Mouse (Mus musculus): Measurements from ENCODE around the gene Agt. TPM values are rescaled to one million over a fixed set of nuclear protein-coding genes. Genes with fewer than 3 reads are reported as not detected.

The Agt gene
- total and polyA plus RNA-seq, 3 experiments, result not detected

- Histone ChIP-seq H3K36me3 (replicated peaks in 1 of 2; ENCODE audit: control insufficient read depth in 1 of 2, insufficient read depth in 1 of 2, low read length in 1 of 2) (no peaks in the 10 kb centered on the region), H3K9ac (ENCODE audit: insufficient read depth, low read depth) (no peak overlapping the region), H3K27ac (ENCODE audit: insufficient read depth, low read depth) (no peak overlapping the region), H3K4me1 (ENCODE audit: control insufficient read depth in 1 of 2, insufficient read depth in 2 of 2) (peaks cover 0 to 6% of the 10 kb centered on the region in 2 experiments; a peak in 1 of 4 replicates), H3K79me2 (replicated peaks; ENCODE audit: control insufficient read depth, extremely low read depth, insufficient read depth, poor library complexity, severe bottlenecking) (no peaks in the 10 kb centered on the region), H3K9me3 (replicated peaks; ENCODE audit: low read length) (no peaks in the 10 kb centered on the region), H3K4me3 (replicated peaks in 1 of 3; ENCODE audit: low read depth in 2 of 3, low read length in 2 of 3, poor library complexity in 1 of 3) (no peak overlapping the region), H3K4me2 (ENCODE audit: insufficient read depth, low read depth, poor library complexity, severe bottlenecking) (no peak overlapping the region), H3K27me3 (replicated peaks) (peaks cover 59% of the 10 kb centered on the region)
- no peak for TF ChIP-seq ZNF384 (IDR thresholded peaks at IDR 0.05; ENCODE audit: low read depth, low read length)
- peak in 1 of 2 experiments; percentile 42; a peak in 2 of 4 replicates for TF ChIP-seq CTCF (conservative IDR thresholded peaks at IDR 0.05 in 1 of 2, IDR thresholded peaks at IDR 0.05 in 1 of 2; ENCODE audit: low read depth in 2 of 2, low read length in 2 of 2)
- peak; percentile 42 for TF ChIP-seq RAD21 (IDR thresholded peaks at IDR 0.05; ENCODE audit: low read depth, low read length)
- no peak for TF ChIP-seq CHD2 (IDR thresholded peaks at IDR 0.05; ENCODE audit: low read length)
- no peak for TF ChIP-seq E2F4 (IDR thresholded peaks at IDR 0.05; ENCODE audit: insufficient replicate concordance, low read depth, low read length)
- in situ Hi-C loops (cut with MboI; ENCODE audit: low pct_ligation_motif_present, low pct_unique_long_range_greater_than_20kb, low sequenced_read_pairs), result no loop called here
- DNase-seq (ENCODE audit: extremely low read depth), result no peak
- dilution Hi-C loops (cut with MboI; ENCODE audit: extremely low pct_ligation_motif_present, extremely low pct_unique_long_range_greater_than_20kb, low sequenced_read_pairs), result no loop called here
These were observed 34.6 kb upstream of the Agt start for GRCm38 (mm10) chr8:124604066-124604465.

- no peaks in the 10 kb centered on the region for H3K36me3 ChIP-seq (replicated peaks in 1 of 2; ENCODE audit: control insufficient read depth in 1 of 2, insufficient read depth in 1 of 2, low read length in 1 of 2)
- H3K27ac ChIP-seq (ENCODE audit: insufficient read depth, low read depth), result no peak overlapping the region
- dilution Hi-C loops (cut with MboI; ENCODE audit: extremely low pct_ligation_motif_present, extremely low pct_unique_long_range_greater_than_20kb, low sequenced_read_pairs), result no loop called here
- H3K79me2 ChIP-seq (replicated peaks; ENCODE audit: control insufficient read depth, extremely low read depth, insufficient read depth, poor library complexity, severe bottlenecking), result no peaks in the 10 kb centered on the region
- no peak overlapping the region for H3K4me2 ChIP-seq (ENCODE audit: insufficient read depth, low read depth, poor library complexity, severe bottlenecking)
- no peak for TF ChIP-seq CHD1 (IDR thresholded peaks at IDR 0.05; ENCODE audit: low read depth, low read length)
- no peak for TF ChIP-seq NELFE (IDR thresholded peaks at IDR 0.05; ENCODE audit: low read depth, low read length)
- TF ChIP-seq HCFC1 (IDR thresholded peaks at IDR 0.05; ENCODE audit: low read depth, low read length), result no peak
- no peak for TF ChIP-seq NRF1 (IDR thresholded peaks at IDR 0.05; ENCODE audit: low read depth, low read length)
- TF ChIP-seq MAZ (IDR thresholded peaks at IDR 0.05; ENCODE audit: low read depth, low read length), result no peak
- TF ChIP-seq USF1 (IDR thresholded peaks at IDR 0.05; ENCODE audit: low read depth, low read length), result no peak
- TF ChIP-seq ZMIZ1 (IDR thresholded peaks at IDR 0.05; ENCODE audit: low read depth, low read length), result no peak
- no peak for TF ChIP-seq JUND (conservative IDR thresholded peaks at IDR 0.05; ENCODE audit: low read depth, low read length)
- TF ChIP-seq MXI1 (IDR thresholded peaks at IDR 0.05; ENCODE audit: low read depth, low read length), result no peak
- no peak for TF ChIP-seq PAX5 (IDR thresholded peaks at IDR 0.05; ENCODE audit: low read length)
- no peaks in the 10 kb centered on the region for H3K9me3 ChIP-seq (replicated peaks; ENCODE audit: low read length)
- DNase-seq (ENCODE audit: extremely low read depth), result no peak
- peaks cover 0 to 38% of the 10 kb centered on the region in 2 experiments; a peak in 2 of 4 replicates for H3K4me1 ChIP-seq (ENCODE audit: control insufficient read depth in 1 of 2, insufficient read depth in 2 of 2)
- no peak overlapping the region for H3K9ac ChIP-seq (ENCODE audit: insufficient read depth, low read depth)
- no peak overlapping the region for H3K4me3 ChIP-seq (replicated peaks in 1 of 3; ENCODE audit: low read depth in 2 of 3, low read length in 2 of 3, poor library complexity in 1 of 3)
- H3K27me3 ChIP-seq (replicated peaks), result no peaks in the 10 kb centered on the region
- in situ Hi-C loops (cut with MboI; ENCODE audit: low pct_ligation_motif_present, low pct_unique_long_range_greater_than_20kb, low sequenced_read_pairs), result loop anchor here (5.0 kb wide), 1 partner anchor 187 kb away; no protein-coding TSS in a partner anchor
These were observed 19.9 kb upstream of the Agt start for GRCm38 (mm10) chr8:124589393-124589792.

All from CH12.LX (cell line).